Mouse (Mus musculus) lung, postnatal 0 days (tissue): Measurements from ENCODE around the gene Cmah.

Experiments used
- CTCF ChIP-seq: IDR thresholded peaks from 2 replicates; pipeline ENCODE4 v1.5.1; 2016; ENCODE audit warnings: antibody characterized with exemption, mild to moderate bottlenecking
- EP300 ChIP-seq: IDR thresholded peaks from 2 replicates; pipeline ENCODE4 v1.6.1; 2016; ENCODE audit warnings: antibody characterized with exemption, mild to moderate bottlenecking, control low read depth

DNA sequence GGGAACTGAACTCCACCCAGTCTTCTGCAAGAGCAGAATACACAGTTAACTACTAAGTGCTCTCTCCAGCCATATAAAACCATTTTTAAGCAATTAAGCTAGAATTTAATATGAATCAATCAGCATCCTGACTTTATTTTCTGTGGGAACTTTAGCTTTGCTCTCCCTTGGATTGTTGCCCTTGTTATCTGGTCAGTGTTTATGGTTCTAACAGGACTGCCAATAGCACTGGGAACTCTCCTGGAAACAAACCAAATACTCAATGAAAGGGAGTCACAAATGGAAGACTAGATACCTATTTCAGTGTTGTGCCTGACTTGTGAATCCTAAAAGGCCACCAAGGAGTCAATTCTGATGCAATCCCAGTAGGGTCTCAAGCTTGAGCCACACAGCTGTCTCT, 12.7 kb downstream of the Cmah start:
- TF ChIP-seq CTCF: no peak
- TF ChIP-seq EP300: no peak
